Mouse (Mus musculus) neural tube, embryonic 11.5 days (tissue): ENCODE data around the gene Mark1. TPM values are rescaled to one million over a fixed set of nuclear protein-coding genes. Genes with fewer than 3 reads are reported as not detected.
A peak's percentile ranks its signal among the peaks of the same experiment; 100 is the strongest.

Source experiments
- ATAC-seq: fragments of 200-750 bp; cut with Nextera tagmentation; 2 replicates; pipeline ENCODE4 v1.8.0; 2017; ENCODE audit warnings: moderate number of reproducible peaks, mild to moderate bottlenecking, moderate TSS enrichment, moderate library complexity; ENCODE audit not compliant: insufficient read depth, low FRiP score, low TSS enrichment
- DNase-seq: peaks from one replicate; pipeline ENCODE4 v3.0.0-alpha.2; 2015; ENCODE audit warnings: low spot score
- H3K27ac ChIP-seq: fragments of 300-500 bp; sonication (generic); 2 replicates; pipeline ENCODE4 v1.5.1; 2014; ENCODE audit warnings: low read depth, mild to moderate bottlenecking, low read length
- H3K27me3 ChIP-seq: fragments of 300-500 bp; sonication (generic); 2 replicates; pipeline ENCODE4 v1.6.1; 2014; ENCODE audit warnings: mild to moderate bottlenecking, low read length, mixed read lengths; ENCODE audit not compliant: control insufficient read depth, insufficient read depth
- H3K36me3 ChIP-seq: fragments of 300-500 bp; sonication (generic); 2 replicates; pipeline ENCODE4 v1.6.1; 2014; ENCODE audit warnings: mild to moderate bottlenecking, low read length, moderate library complexity, mixed read lengths; ENCODE audit not compliant: control insufficient read depth, insufficient read depth
- H3K4me1 ChIP-seq: fragments of 300-500 bp; sonication (generic); 2 replicates; pipeline ENCODE4 v1.6.1; 2014; ENCODE audit warnings: low read length, mixed read lengths; ENCODE audit not compliant: control insufficient read depth, insufficient read depth
- H3K4me2 ChIP-seq: fragments of 300-500 bp; sonication (generic); 2 replicates; pipeline ENCODE4 v1.6.1; 2014; ENCODE audit warnings: low read depth, mild to moderate bottlenecking, moderate library complexity
- H3K4me3 ChIP-seq: fragments of 300-500 bp; sonication (generic); 2 replicates; pipeline ENCODE4 v1.5.1; 2014; ENCODE audit warnings: low read depth, low read length
- H3K9ac ChIP-seq: fragments of 300-500 bp; sonication (generic); 2 replicates; pipeline ENCODE4 v1.6.1; 2014; ENCODE audit warnings: mild to moderate bottlenecking, low read length
- H3K9me3 ChIP-seq: fragments of 300-500 bp; sonication (generic); 2 replicates; pipeline ENCODE4 v1.6.1; 2016; ENCODE audit warnings: low read length; ENCODE audit not compliant: control insufficient read depth
- WGBS: fragments of 180-500 bp; shearing (Covaris S2); extraction: QIAGEN DNeasy Blood & Tissue Kit; methylation state at CpG from one replicate; pipeline ENCODE4 v1.1.7; 2014; 5-methylcytosine and 5-hydroxymethylcytosine counted together
- polyA plus RNA-seq: library from polyadenylated mRNA; unstranded; fragments of >200 nt; fragmentation: Nextera tagmentation; extraction: Ambion mirVana; gene quantifications from 2 replicates; pipeline ENCODE4 v1.2.1, GENCODE M21; 2014

Gene Mark1
- polyA plus RNA-seq, 1 experiment from 2014 or later: 7.1 TPM

GRCm38 (mm10) chr1:184972214-184972776 lies 27.1 kb downstream of the Mark1 start:
- no peak overlapping the region for H3K27ac ChIP-seq
- WGBS: 43% methylated on average over 8 of the region's 8 CpGs

GRCm38 (mm10) chr1:184969374-184969773 lies 30.0 kb downstream of the Mark1 start:
- no peak overlapping the region for H3K4me2 ChIP-seq
- no peaks in the 10 kb centered on the region for H3K9me3 ChIP-seq
- no peak overlapping the region for H3K27ac ChIP-seq
- no peak for ATAC-seq
- 89% methylated on average over 4 of the region's 4 CpGs for WGBS
- H3K36me3 ChIP-seq: no peaks in the 10 kb centered on the region
- no peak overlapping the region for H3K9ac ChIP-seq
- H3K27me3 ChIP-seq: no peaks in the 10 kb centered on the region
- H3K4me3 ChIP-seq: no peak overlapping the region
- no peaks in the 10 kb centered on the region for H3K4me1 ChIP-seq
- DNase-seq: no peak

More at GRCm38 (mm10) chr1:184972214-184972776, 27.1 kb downstream of the Mark1 start:
- Histone ChIP-seq H3K4me1 (no peaks in the 10 kb centered on the region), H3K9me3 (no peaks in the 10 kb centered on the region), H3K4me2 (no peak overlapping the region), H3K27me3 (no peaks in the 10 kb centered on the region), H3K36me3 (no peaks in the 10 kb centered on the region), H3K9ac (no peak overlapping the region), H3K4me3 (no peak overlapping the region)
- no peak for DNase-seq
- ATAC-seq: no peak

GRCm38 (mm10) chr1:184965682-184966360 lies 33.5 kb downstream of the Mark1 start:
- no peaks in the 10 kb centered on the region for H3K36me3 ChIP-seq
- ATAC-seq: no peak

GRCm38 (mm10) chr1:184963121-184963693 lies 36.2 kb downstream of the Mark1 start:
- Histone ChIP-seq H3K4me2 (no peak overlapping the region), H3K4me3 (no peak overlapping the region), H3K27ac (no peak overlapping the region), H3K9ac (no peak overlapping the region), H3K27me3 (no peaks in the 10 kb centered on the region), H3K9me3 (no peaks in the 10 kb centered on the region), H3K36me3 (no peaks in the 10 kb centered on the region), H3K4me1 (no peaks in the 10 kb centered on the region)
- ATAC-seq (no peak), DNase-seq (no peak)
- WGBS: 88% methylated on average over 12 of the region's 12 CpGs

More at GRCm38 (mm10) chr1:184965682-184966360, 33.5 kb downstream of the Mark1 start:
- WGBS: 62% methylated on average over 12 of the region's 12 CpGs
- Histone ChIP-seq H3K4me1 (no peaks in the 10 kb centered on the region), H3K4me3 (no peak overlapping the region), H3K9ac (no peak overlapping the region), H3K27me3 (no peaks in the 10 kb centered on the region), H3K4me2 (no peak overlapping the region), H3K27ac (no peak overlapping the region), H3K9me3 (no peaks in the 10 kb centered on the region)
- peak; percentile 43 for DNase-seq

DNA sequence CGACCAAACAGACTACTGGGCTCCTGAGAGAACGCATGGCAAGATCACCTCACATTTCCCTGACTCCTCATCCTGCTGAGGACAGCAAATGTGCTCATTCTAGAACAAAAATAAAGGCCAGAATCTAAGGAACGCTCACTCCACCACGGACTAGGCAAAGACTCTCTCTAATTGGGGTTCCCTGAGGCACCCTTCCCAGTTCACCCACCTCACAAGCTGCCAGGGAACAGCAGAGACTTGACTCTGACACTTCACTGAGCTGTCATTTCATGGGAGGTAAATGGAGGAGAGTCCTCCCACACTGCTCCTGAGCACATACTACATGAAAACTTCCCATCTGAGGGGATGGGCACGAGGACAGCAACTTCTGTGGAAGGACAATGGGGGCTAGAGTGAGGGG lies 37.5 kb downstream of the Mark1 start:
- WGBS: 86% methylated on average over 5 of the region's 5 CpGs

GRCm38 (mm10) chr1:184958818-184959217 lies 40.6 kb downstream of the Mark1 start:
- Histone ChIP-seq H3K9me3 (peaks cover 4% of the 10 kb centered on the region; the same call in 1 of the 2 replicates), H3K4me3 (no peak overlapping the region), H3K27me3 (no peaks in the 10 kb centered on the region), H3K4me1 (no peaks in the 10 kb centered on the region), H3K27ac (no peak overlapping the region), H3K9ac (no peak overlapping the region), H3K36me3 (no peaks in the 10 kb centered on the region), H3K4me2 (no peak overlapping the region)
- no peak for DNase-seq
- ATAC-seq: no peak
- 88% methylated on average over 9 of the region's 9 CpGs for WGBS

More for the DNA sequence above, 37.5 kb downstream of the Mark1 start:
- Histone ChIP-seq H3K4me3 (no peak overlapping the region), H3K9me3 (peaks cover 4% of the 10 kb centered on the region; the same call in 1 of the 2 replicates), H3K4me1 (no peaks in the 10 kb centered on the region), H3K4me2 (no peak overlapping the region), H3K9ac (no peak overlapping the region), H3K27me3 (no peaks in the 10 kb centered on the region), H3K36me3 (no peaks in the 10 kb centered on the region), H3K27ac (no peak overlapping the region)
- DNase-seq (no peak), ATAC-seq (no peak)

DNA sequence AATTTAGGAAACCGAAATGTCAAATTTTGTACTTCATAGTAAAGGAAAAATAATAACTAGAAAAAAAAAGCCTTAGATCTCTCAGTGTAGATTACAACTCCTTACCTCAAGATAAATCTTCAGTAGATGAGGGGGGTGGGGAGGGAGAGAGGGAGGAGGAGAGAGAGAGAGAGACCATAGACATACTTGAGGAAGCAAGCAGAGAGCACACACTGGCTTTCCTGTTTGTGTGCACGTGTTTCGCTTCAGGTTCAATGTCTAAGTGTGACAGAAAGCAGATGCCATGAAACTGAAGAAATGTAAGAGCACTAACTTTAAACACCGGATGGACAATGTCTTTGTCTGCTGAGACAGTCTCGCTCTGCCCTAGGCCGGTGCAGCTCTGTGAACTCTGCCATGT lies 41.0 kb downstream of the Mark1 start:
- Histone ChIP-seq H3K4me3 (no peak overlapping the region), H3K27ac (no peak overlapping the region), H3K9me3 (peaks cover 4% of the 10 kb centered on the region; the same call in 1 of the 2 replicates)

DNA sequence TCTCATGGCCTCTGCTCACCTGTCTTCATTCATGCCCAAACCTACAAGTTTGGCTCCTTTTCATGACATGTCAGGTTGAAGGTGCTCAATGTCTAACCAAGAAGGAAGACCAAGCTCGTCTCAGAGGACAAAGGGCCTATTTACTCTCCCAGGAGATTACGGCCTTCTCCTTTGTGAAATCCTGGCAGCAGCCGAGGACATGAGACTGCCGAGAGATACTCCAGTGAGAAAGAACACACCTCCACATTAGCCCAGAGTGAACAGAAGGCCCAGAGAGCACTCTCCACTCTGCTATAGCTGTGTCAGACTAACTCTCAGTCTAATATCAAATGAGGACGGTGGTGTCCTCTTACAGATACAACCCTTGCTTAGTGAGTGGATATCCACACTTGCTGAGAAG lies 47.6 kb downstream of the Mark1 start:
- ATAC-seq: no peak
- no peaks in the 10 kb centered on the region for H3K27me3 ChIP-seq
- H3K27ac ChIP-seq: no peak overlapping the region
- H3K4me1 ChIP-seq: no peaks in the 10 kb centered on the region
- no peaks in the 10 kb centered on the region for H3K9me3 ChIP-seq
- no peak for DNase-seq
- H3K4me3 ChIP-seq: no peak overlapping the region
- no peak overlapping the region for H3K9ac ChIP-seq
- WGBS: 45% methylated on average over 5 of the region's 5 CpGs
- H3K4me2 ChIP-seq: no peak overlapping the region
- H3K36me3 ChIP-seq: no peaks in the 10 kb centered on the region

More for the DNA sequence above, 41.0 kb downstream of the Mark1 start:
- WGBS: 85% methylated on average over 6 of the region's 6 CpGs
- H3K36me3 ChIP-seq: no peaks in the 10 kb centered on the region
- H3K9ac ChIP-seq: no peak overlapping the region
- DNase-seq (no peak), ATAC-seq (no peak)
- no peaks in the 10 kb centered on the region for H3K4me1 ChIP-seq
- no peaks in the 10 kb centered on the region for H3K27me3 ChIP-seq
- H3K4me2 ChIP-seq: no peak overlapping the region

GRCm38 (mm10) chr1:184951057-184951456 lies 48.3 kb downstream of the Mark1 start:
- Histone ChIP-seq H3K4me2 (no peak overlapping the region), H3K9ac (no peak overlapping the region), H3K4me1 (no peaks in the 10 kb centered on the region), H3K27ac (no peak overlapping the region), H3K27me3 (no peaks in the 10 kb centered on the region), H3K4me3 (no peak overlapping the region), H3K36me3 (no peaks in the 10 kb centered on the region), H3K9me3 (no peaks in the 10 kb centered on the region)
- ATAC-seq: no peak
- no peak for DNase-seq
- WGBS: 90% methylated on average over 11 of the region's 11 CpGs
